Mouse (Mus musculus): ENCODE measurements around the gene Dapk1.

GRCm38 (mm10) chr13:60629419-60629818 lies 27.7 kb downstream of the Dapk1 start:
- TF ChIP-seq CTCF (IDR thresholded peaks at IDR 0.05; ENCODE audit: low read depth) (no peak), EP300 (IDR thresholded peaks at IDR 0.05; ENCODE audit: low read depth) (no peak)

All from heart, postnatal 0 days (tissue).